Mouse (Mus musculus) kidney, postnatal 14 days (tissue): ENCODE measurements at regions not wholly inside any gene's neighbourhood (a gene's known extent, or its start where the extent isn't known, plus 50 kb on each side); places are given as distances from the start of the nearest gene placed in this dataset.

Experiments used
- DNase-seq: peaks from one replicate; pipeline ENCODE4 v3.0.0; 2022; ENCODE audit warnings: mixed read lengths

DNA sequence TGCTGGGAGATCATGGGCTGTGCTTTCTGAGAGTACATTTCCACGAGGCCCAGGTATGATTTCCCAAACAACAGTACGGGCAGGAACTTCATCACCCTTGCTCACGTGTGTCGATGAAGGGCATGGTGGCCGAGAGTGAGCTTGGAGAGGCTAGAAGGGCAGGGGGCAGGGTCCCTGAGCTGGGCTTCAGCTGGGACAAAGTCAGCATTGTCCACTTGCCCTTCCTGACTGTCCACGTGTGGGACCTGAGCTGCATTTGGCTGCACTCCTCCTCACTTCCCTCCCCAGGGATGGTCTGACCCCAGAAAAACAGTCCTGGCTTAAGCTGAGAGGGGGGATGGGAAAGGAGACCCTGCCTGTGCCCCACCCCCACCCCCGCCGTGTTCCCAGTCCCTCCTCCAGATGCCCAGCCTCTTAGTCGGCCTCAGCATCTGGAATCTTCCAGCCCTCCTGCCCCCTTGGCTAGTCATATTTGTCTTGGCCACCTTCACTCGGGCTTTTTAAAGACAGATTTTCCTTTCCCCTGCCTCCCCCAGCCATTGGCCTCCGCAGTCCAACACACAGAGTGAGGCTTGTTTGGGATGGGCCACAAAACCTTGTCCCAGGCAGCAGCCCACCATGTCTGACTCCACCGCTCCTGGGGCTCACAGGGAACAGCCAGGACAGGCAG is 58.6 kb downstream of the Isg20 start:
- DNase-seq = no peak

GRCm38 (mm10) chr7:78989751-78990206 is 63.5 kb upstream of the Acan start:
- DNase-seq = no peak

- DNase-seq = peak; percentile 20
These were observed 62.8 kb upstream of the Acan start for GRCm38 (mm10) chr7:78990302-78991038.

DNA sequence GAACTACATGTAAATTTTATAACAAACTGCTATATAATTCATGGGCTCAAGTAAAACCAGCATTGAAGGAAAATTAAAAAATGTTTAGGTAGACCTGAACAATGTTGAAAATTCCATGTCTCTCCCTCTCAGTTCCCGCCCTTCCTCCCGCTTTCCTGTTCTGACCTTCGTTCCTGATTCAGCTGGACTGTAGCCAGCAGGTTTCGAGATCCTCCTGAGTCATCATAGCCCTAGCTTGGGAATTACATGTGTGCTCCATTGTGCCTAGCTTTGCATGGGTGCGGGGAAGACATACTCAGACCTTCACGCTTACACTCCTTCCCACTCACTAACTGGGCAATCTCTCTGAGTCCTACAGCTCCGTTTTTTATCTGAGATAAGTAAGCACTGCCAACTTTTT is 60.3 kb upstream of the Acan start:
- DNase-seq = peak; percentile 5

GRCm38 (mm10) chr7:78994134-78994533 is 59.1 kb upstream of the Acan start:
- DNase-seq = no peak

DNA sequence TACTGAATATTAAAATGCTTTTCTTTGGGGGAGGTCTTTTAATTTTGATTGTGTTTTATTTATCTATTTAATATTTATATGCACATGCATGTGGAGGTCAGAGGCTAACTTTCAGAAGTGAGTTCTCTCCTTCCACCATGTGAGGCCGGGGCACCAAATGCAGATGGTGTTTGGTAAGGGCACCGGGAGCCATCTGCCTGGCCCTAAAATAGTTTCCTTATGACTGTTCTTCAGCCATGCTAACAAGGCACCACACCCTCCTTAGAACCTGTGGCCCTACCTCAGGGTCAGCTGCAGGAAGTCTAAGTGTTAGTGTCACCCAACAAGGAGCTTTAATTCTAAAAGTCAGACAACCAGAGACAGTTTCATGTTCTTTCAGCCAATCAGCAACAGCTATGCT is 58.2 kb upstream of the Acan start:
- DNase-seq = no peak

DNA sequence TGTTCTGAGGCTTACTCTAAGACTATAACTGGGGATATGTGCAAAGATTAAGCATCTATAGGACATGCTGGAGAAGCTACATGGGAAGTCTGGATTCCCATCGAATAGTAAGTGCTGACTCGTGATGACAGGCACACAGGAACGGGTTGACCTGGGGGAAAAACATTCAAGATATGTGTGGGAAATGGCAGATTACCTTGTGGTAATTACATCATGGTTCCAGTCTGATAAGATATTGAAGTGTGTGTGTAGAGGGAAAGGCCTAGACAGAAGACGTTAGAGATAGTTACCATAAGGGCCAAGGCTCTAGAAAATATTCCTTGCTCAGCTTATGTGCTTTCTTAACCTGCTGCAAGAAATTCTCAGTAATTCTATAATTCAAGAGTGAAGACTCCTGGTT is 57.5 kb upstream of the Acan start:
- DNase-seq = no peak
